In the genomic region with DNA sequence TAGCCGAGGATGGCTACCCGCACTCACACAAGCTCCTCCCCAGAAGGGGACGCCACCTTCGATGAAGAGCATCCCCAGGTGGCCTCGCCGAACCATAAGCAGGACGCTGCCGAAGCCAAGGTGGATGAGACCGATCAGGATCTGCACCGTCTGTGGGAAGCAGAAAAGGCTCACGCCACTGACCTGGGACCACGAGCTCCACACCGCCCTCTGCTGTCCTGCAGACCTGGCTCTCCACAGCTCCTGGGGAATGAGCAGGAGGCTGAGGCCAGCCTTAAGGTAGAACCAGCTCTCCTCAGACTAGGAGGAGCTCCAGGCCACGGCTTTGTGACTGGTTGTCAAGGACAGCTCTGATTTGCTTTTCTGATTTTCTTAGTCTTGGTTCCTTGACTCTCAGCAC, we compare ENCODE assay signal across 8 mouse cellular contexts. TPM values are rescaled to one million over a fixed set of nuclear protein-coding genes. Genes with fewer than 3 reads are reported as not detected.
A peak's percentile ranks its signal among the peaks of the same experiment; 100 is the strongest.
DNase-seq lines count a peak whose midpoint lies in the region; ATAC-seq and TF ChIP-seq lines count a peak whose summit lies in the region.
"Had no signal": no experiment of that assay in that cellular context is flagged by ENCODE, and none has a peak within 500 bp of the region (broad histone marks: within the 10 kb centered on the region; RNA-seq: fewer than 3 reads in every experiment).

No protein-coding gene starts in this region.

- peak; percentile 43 for DNase-seq in thymus, adult 2 months
- DNase-seq in thymus, adult 18-20 months = no peak
- peak; percentile 2 for DNase-seq in brain, embryonic 14.5 days (ENCODE audit: low read depth)
- peak; percentile 44 for DNase-seq in gastrocnemius, postnatal 14 days
- peak; percentile 70 for DNase-seq in kidney, postnatal 10 days
- no peak for DNase-seq in c-Kit-positive CD71-positive TER-119-positive erythroid progenitor cells, embryonic 14.5 days (ENCODE audit: low spot score)

- intact Hi-C loops in gastrocnemius, postnatal 14 days (cut with DNase I; ENCODE audit: low total_unique reads) = no loop called here

- no peak overlapping the region for H3K4me3 ChIP-seq in thymus, adult 2 months (ENCODE audit: control insufficient read depth, insufficient read depth, low read length)

- peaks cover 9% of the 10 kb centered on the region for H3K4me1 ChIP-seq in thymus, adult 2 months (replicated peaks; ENCODE audit: control insufficient read depth, insufficient read depth, low read length)

- 49% methylated on average over 14 of the region's 14 CpGs for WGBS in thymus, adult 2 months

- no peak for TF ChIP-seq POLR2A in thymus, adult 2 months (IDR thresholded peaks at IDR 0.05; ENCODE audit: control insufficient read depth, extremely low read depth, insufficient read depth, low read length, poor library complexity)
- TF ChIP-seq POLR2A in brain, embryonic 14.5 days (IDR thresholded peaks at IDR 0.05; ENCODE audit: borderline replicate concordance, extremely low read depth, insufficient read depth, insufficient read length, poor library complexity, severe bottlenecking) = no peak

- peak; percentile 55 for ATAC-seq in megakaryocyte progenitor cell, adult 5-6 weeks (replicated peaks; ENCODE audit: poor library complexity)

- H3K27ac ChIP-seq in thymus, adult 2 months (ENCODE audit: control insufficient read depth, insufficient read depth, low read length) = no peak overlapping the region

- 0 out of 2 replicates have a peak, but pooled peaks have one; percentile 47 for TF ChIP-seq CTCF in thymus, adult 2 months (IDR thresholded peaks at IDR 0.05; ENCODE audit: borderline replicate concordance, control insufficient read depth, extremely low read depth, insufficient read depth, low read length, poor library complexity)
- TF ChIP-seq CTCF in brain, embryonic 14.5 days (IDR thresholded peaks at IDR 0.05; ENCODE audit: borderline replicate concordance, extremely low read depth, insufficient read depth, insufficient read length) = peak; percentile 54; the same call in 1 of the 2 replicates

- no peaks in the 10 kb centered on the region for H3K27me3 ChIP-seq in thymus, adult 2 months (ENCODE audit: control insufficient read depth, insufficient read depth, low read length)

- no peaks in the 10 kb centered on the region for H3K36me3 ChIP-seq in thymus, adult 2 months (ENCODE audit: control insufficient read depth, insufficient read depth, low read length)

RNA-seq across cellular contexts. Expression of a gene that starts 8.7 kb away (rescaled TPM):
- polyA plus RNA-seq in thymus, adult 2 months (2012; rRNA removed) = 1.8 and 2.8 TPM in 2 replicates
- not detected in 2 replicates for polyA plus RNA-seq in brain, embryonic 14.5 days (2012; rRNA removed)
- not detected for total RNA-seq in gastrocnemius, postnatal 14 days (2021)
- total RNA-seq in megakaryocyte progenitor cell, adult 5-6 weeks (2015) = not detected in 2 replicates
- not detected in 2 replicates for total RNA-seq in megakaryocyte progenitor cell, adult 5-6 weeks (2017)
- total RNA-seq: hematopoietic stem cell, adult 5-6 weeks had no signal

RNA-seq across cellular contexts. Expression of a gene that starts 9.9 kb away (rescaled TPM):
- polyA plus RNA-seq in thymus, adult 2 months (2012; rRNA removed) = not detected in 2 replicates
- not detected in 2 replicates for polyA plus RNA-seq in brain, embryonic 14.5 days (2012; rRNA removed)
- total RNA-seq in gastrocnemius, postnatal 14 days (2021) = not detected
- total RNA-seq in megakaryocyte progenitor cell, adult 5-6 weeks (2015) = not detected in 2 replicates
- total RNA-seq in megakaryocyte progenitor cell, adult 5-6 weeks (2017) = not detected in 2 replicates
- total RNA-seq: hematopoietic stem cell, adult 5-6 weeks had no signal

RNA-seq across cellular contexts. Expression of a gene that starts 34.1 kb away (rescaled TPM):
- polyA plus RNA-seq in thymus, adult 2 months (2012; rRNA removed) = 5.8 and 8.8 TPM in 2 replicates
- 6.2 and 6.3 TPM in 2 replicates for polyA plus RNA-seq in brain, embryonic 14.5 days (2012; rRNA removed)
- total RNA-seq in gastrocnemius, postnatal 14 days (2021) = 10 to 100 TPM; 17.7 to 25.7 TPM
- 28.1 and 31.0 TPM in 2 replicates for total RNA-seq in megakaryocyte progenitor cell, adult 5-6 weeks (2015)
- total RNA-seq in megakaryocyte progenitor cell, adult 5-6 weeks (2017) = 17.6 and 20.5 TPM in 2 replicates

RNA-seq across cellular contexts. Expression of a gene that starts 34.7 kb away (rescaled TPM):
- 0.28 and 0.38 TPM in 2 replicates for polyA plus RNA-seq in thymus, adult 2 months (2012; rRNA removed)
- not detected in 2 replicates for polyA plus RNA-seq in brain, embryonic 14.5 days (2012; rRNA removed)
- not detected for total RNA-seq in gastrocnemius, postnatal 14 days (2021)
- not detected in 2 replicates for total RNA-seq in megakaryocyte progenitor cell, adult 5-6 weeks (2015)
- total RNA-seq in megakaryocyte progenitor cell, adult 5-6 weeks (2017) = not detected in 2 replicates
- total RNA-seq: hematopoietic stem cell, adult 5-6 weeks had no signal

RNA-seq across cellular contexts. Expression of a gene that starts 46.2 kb away (rescaled TPM):
- polyA plus RNA-seq in thymus, adult 2 months (2012; rRNA removed) = 0.73 and 1.0 TPM in 2 replicates
- polyA plus RNA-seq in brain, embryonic 14.5 days (2012; rRNA removed) = 0.30 and 0.44 TPM in 2 replicates
- under 1 TPM in 1 of 2 experiments, not detected in 1; 0.08 TPM for total RNA-seq in gastrocnemius, postnatal 14 days (2021)
- total RNA-seq in megakaryocyte progenitor cell, adult 5-6 weeks (2015) = 0.07 and 0.17 TPM in 2 replicates
- 0.07 TPM in 1 of 2 replicates, not detected in the other for total RNA-seq in megakaryocyte progenitor cell, adult 5-6 weeks (2017)

Comparison
In these comparisons a context has a peak if more than half of its experiments do, and no peak if none do; other contexts are left out.
1. DNase-seq: peak in thymus, adult 2 months (single experiment), brain, embryonic 14.5 days (single experiment), gastrocnemius, postnatal 14 days (single experiment) and kidney, postnatal 10 days (single experiment); none in thymus, adult 18-20 months (0 of 2) and c-Kit-positive CD71-positive TER-119-positive erythroid progenitor cells, embryonic 14.5 days (single experiment).